Mouse (Mus musculus): ENCODE results near the gene Olig3. TPM values are rescaled to one million over a fixed set of nuclear protein-coding genes. Genes with fewer than 3 reads are reported as not detected.

Olig3 gene
- polyA plus RNA-seq, 1 experiment: not detected

DNA sequence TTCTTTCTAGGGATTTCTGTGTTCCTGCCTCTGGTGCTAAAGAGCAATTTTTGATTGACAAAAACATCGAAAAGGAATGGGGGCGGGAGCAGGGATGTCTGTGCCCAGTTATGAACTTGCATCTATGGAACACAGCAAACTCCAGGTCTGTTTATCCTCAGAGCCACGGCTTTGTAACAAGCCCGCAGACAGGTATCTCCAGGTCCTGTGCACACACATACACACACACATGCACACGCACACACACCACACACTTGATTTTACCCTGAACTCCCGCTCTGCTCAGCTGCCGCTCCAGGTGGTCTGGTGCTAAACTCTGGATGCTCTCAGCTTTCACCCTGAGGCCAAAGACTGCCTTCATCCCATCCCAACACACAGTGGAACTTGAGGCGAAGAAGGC lies 1.3 kb upstream of the Olig3 start:
- TF ChIP-seq GATA1 (IDR thresholded peaks at IDR 0.05; ENCODE audit: low read length): no peak

DNA sequence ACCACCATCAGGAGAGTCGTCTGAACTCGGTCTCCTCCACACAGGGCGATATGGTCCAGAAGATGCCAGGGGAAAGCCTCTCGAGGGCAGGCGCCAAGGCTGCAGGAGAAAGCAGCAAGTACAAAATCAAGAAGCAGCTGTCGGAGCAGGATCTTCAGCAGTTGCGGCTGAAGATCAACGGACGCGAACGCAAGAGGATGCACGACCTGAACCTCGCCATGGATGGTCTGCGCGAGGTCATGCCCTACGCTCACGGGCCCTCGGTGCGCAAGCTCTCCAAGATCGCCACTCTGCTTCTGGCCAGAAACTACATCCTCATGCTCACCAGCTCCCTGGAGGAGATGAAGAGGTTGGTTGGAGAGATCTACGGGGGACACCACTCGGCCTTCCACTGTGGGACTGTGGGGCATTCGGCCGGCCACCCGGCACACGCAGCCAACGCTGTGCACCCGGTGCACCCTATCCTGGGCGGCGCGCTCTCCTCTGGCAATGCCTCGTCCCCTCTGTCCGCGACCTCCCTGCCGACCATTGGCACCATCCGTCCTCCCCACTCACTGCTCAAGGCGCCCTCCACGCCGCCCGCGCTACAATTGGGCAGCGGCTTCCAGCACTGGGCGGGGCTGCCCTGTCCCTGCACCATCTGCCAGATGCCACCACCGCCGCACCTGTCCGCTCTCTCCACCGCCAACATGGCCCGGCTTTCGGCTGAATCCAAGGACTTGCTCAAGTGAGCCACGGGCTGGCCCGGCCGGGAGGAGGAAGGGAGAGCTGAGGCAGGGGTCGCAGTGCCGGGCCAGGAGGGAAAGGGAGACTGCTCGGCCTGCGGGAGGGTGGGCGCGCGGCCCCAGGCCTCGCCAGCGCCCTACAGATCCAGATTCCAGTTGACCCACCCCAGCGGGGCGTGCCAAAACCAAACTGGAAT lies 648 bp downstream of the Olig3 start:
- no peak for TF ChIP-seq GATA1 (IDR thresholded peaks at IDR 0.05; ENCODE audit: low read length)

DNA sequence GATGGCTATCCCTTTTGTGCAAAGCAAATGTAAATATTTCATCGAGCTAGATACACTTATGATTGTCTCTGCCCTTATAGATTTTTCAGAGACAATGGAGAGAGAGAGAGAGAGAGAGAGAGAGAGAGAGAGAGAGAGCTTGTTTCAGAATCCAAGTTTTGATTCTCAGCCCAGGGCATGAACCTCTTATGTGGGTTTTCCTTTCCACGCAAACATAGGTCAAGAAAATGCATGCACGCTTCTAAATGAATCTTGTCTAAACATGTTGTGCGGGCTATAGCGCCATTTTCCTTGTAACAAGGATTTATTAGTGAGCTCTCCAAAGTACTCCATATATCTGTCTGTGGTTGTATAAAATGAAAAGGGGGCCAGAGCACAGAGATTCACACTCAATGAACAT lies 1.5 kb downstream of the Olig3 start:
- TF ChIP-seq GATA1 (IDR thresholded peaks at IDR 0.05; ENCODE audit: low read length): no peak

DNA sequence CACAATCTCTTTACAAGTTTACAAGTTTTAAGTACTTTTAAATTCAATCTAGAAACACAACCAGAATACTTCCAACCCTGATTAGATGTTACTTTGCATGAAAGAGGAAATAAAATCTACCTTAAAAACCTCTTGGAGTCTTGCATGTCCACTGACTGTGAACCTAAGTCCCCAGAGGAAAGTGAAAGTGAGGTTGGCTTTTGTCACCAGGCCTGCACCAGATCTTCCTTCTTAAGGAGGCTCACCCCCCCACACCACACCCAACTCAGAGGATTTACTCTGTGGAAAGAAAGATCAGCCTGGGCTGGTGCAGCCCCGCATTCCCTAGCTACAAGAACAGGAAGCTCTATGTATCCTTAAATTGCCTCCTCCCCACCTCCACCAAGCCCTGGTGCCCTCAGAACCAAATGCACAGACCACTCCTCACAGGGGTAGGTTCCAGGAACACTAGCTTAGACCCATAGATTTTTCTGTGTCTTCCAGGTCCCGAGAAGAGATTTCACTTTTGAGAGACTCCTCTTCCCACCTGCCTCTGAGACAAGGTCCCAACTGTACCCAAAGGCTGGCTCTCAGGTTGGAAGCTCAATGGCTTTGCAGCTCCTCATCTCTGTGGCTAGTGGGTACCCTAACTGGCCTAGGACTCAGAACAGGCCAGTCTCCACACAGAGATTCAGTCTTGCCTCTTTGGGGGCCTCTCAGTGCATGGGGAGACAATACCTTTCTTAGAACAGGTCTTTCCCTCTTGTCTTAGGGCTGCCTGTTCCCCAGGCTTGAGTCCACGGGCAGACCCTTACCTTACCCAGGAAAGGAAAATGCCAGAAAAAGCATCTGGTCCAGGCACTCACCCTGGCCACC lies 4.3 kb downstream of the Olig3 start:
- no peak for TF ChIP-seq GATA1 (IDR thresholded peaks at IDR 0.05; ENCODE audit: low read length)

DNA sequence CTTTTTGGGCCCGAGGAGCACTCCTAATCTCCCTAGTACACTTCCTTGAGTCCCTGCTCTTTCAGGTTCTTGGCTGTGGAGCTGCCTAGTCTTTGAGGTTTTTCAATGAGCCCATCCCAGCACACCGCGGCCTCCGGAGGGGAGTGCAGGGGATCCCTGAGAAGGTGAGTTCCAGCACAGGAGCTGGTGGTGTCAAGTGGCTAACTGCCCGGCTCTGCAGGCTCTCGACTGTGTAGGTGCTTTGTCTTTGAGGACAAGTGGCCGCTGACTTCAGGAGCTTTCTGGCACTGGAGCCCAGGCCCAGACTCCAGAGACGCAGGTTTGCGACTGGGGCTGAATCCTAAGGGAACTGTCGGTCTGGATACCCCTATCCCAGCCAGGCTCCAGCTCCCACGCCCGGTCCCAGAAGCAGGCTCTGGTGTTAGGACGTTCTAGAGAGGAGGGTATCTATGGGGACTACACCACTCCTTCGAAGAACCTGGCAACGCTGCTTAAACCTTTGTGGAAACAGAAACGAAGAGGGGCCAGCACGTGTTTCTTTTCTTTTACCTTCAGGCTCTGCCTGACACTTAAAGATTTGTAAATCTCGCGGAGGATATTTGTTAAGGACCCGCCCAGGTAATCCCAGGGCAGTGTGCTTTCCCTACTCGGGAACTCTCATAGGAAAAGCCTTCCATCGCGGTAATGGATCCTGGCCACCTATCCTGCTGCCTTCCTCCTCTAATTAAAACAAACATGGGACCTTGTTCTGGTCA lies 5.4 kb downstream of the Olig3 start:
- no peak for TF ChIP-seq GATA1 (IDR thresholded peaks at IDR 0.05; ENCODE audit: low read length)

DNA sequence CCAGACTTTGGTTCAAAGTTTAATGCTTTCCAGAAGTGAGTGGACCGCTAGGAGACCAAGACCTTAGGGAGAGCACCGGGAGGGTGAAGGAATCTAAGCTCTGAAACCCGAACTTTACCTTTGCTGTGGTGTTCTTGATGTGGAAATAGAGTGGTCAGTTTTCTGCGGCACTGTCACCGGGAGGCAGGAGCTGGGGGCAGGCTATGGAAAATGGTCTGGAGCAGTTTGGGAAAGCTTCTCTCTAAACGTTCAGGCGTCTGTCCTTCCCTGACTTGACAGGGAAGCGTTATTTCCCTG lies 5.9 kb downstream of the Olig3 start:
- no peak for TF ChIP-seq GATA1 (IDR thresholded peaks at IDR 0.05; ENCODE audit: low read length)

DNA sequence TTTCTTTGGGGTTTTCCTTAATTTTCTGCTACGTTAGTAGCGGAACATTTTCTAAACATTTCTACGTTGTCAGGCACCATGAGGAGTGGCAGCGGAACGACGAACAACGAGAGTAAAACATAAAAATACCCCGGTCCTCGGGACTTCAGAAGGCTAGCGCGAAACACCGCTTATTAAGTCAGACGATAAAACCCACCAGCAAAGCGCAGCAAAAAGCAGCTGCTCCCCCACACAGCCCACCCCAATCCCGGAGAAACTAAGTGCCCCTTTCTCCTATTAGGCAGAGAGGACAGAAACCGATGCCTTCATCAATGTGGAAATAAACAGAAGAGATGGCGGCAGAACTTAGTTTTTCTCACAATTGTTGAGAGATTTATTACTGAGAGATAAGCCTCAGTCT lies 6.5 kb downstream of the Olig3 start:
- no peak for TF ChIP-seq GATA1 (IDR thresholded peaks at IDR 0.05; ENCODE audit: low read length)

DNA sequence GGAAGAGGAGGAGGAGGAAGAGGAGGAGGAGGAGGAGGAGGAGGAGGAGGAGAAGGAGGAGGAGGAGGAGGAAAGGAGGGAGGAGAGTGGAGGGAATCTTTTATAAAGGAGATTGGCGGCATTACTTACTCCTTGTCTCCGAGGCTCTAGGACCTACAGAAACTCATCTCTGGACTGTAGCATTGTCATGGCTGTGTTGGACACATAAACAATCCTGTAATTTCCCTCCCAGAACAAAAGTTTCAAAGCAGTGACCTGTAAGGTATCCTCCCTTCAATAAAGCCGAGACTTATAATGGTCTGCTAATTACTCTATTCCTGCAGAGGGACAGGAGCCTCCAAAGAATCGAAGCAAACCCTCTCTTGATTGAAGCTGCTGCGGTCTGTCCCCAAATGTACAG lies 7.0 kb downstream of the Olig3 start:
- no peak for TF ChIP-seq GATA1 (IDR thresholded peaks at IDR 0.05; ENCODE audit: low read length)

DNA sequence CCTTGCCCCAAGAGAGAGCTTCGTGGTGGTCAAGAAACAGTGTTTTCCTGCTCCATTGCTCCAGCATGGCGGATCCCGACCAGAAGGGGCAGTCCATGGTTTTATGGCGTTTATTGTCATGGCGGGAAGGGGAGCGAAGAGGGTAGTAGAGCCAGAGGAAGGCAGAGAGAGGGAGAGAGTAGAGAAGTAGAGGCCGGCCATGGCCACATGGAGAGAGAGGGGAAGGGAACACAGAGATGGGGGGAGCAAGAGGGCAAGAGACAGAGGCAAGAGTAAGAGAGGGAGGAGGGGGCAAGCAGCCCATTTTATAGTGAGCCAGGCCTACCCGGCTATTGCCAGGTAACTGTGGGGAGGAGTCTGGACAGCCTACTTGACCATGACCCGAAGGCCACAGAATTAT lies 12.8 kb downstream of the Olig3 start:
- no peak for TF ChIP-seq GATA1 (IDR thresholded peaks at IDR 0.05; ENCODE audit: low read length)

DNA sequence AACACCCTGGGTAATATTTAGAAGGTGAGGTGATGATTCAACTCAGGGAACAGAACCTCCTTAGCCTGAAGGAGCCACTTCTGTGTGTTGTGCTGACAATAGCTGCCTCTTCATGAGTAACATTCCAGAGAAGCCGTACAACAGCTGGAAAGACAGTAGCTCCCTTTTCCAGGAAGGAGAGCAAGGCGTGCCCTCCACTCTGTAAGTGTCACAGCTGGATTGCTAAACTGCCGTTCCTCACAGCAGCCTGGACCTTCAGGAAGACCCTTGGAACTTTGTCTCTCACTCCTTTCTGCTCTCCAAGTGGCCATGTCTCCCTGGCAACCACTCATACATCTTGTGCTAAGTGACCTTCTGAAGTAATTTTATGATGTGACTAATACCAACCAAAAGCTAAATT lies 13.8 kb downstream of the Olig3 start:
- no peak for TF ChIP-seq GATA1 (IDR thresholded peaks at IDR 0.05; ENCODE audit: low read length)

DNA sequence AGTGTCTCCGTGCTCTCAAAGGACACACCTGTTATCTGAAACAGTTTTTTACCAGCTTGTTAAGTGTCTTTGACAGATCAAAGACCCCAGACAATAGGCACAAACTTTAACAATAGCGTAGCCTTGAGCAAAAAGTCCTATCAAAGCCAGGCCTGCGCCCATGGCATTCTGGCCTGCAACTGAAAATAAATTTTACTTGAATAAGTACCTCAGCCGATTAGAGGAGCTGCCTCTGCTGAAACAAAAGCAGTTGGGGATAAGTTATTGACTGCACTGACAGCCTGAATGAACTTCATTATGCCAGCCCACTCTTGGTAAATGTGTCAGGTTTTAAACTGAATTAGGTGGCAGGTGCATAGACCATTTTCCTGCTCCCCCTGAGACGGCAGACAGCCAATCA lies 15.9 kb downstream of the Olig3 start:
- no peak for TF ChIP-seq GATA1 (IDR thresholded peaks at IDR 0.05; ENCODE audit: low read length)

DNA sequence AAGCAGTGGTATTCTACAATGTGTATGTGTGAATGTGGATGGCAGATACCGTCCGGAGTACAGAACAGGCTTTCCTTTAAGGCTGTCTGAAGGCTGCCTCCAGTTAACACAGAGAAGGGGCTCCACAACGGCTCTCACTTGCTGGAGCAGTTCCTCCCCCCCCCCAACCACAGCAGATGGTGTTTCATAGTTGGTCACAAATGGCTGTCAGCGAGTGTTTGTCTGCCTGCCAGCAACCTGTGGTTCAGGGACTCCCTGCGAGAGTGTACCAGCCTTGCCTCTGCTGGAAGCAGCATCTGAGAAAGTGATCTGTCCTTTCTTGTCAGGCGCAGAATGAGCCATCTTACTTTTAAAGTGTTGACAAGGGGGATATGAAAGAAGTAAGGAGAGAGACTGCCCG lies 17.5 kb downstream of the Olig3 start:
- TF ChIP-seq GATA1 (IDR thresholded peaks at IDR 0.05; ENCODE audit: low read length): no peak

DNA sequence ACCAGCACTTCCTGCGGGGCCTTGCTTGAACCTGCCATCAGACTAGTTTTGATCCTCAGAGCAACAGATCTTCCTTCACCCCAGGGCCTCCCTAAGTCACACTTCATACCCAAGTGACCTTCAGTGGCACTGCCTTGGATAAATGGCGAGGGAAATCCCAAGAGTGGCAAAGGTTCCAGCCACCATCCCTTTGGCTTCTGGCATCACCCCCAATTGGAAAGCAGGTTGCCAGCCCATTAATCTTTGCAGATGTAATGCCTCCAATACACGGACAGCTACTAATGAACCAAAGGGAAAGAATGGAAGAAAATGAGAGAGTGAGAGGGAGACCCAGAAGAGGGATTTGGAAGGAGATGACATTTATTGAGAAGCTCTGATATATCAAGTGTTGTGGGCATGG lies 18.0 kb downstream of the Olig3 start:
- TF ChIP-seq GATA1 (IDR thresholded peaks at IDR 0.05; ENCODE audit: low read length): no peak

DNA sequence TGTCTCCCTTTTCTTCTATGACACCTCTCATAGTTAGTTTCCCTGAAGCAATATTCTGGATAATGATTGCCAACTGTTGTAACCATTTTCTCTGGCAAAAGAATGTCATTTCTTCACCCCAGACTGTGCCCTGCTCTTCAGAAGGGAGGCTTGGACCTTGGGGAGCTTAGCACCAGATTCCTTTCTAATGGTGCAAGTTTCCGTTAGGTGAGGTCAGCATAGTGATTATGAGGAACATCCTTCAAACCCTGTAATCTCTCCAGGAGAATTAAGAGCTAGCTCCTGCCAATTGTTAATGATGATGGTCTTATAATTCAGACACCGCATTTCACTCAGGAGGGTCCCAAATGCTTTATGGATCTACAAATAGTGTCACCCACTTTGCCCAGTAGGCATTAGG lies 19.5 kb downstream of the Olig3 start:
- no peak for TF ChIP-seq GATA1 (IDR thresholded peaks at IDR 0.05; ENCODE audit: low read length)

DNA sequence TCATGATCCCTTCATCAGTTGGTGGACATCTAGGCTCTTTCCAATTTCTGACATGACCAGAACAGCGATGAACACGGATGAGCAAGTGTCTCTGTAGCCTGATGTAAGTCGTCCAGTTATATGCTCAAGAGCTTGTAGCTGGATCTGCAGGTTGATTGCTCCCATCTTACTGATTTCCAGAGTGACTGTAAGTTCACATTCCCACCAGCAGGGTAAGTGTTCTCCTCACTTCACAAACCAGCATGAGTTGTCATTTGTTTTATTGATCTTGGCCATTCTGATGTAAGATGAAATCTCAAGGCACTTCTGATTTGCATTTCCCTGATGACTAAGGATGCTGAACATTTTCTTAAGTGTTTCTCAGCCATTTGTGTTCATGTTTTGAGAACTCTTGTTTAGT lies 27.8 kb downstream of the Olig3 start:
- no peak for TF ChIP-seq GATA1 (IDR thresholded peaks at IDR 0.05; ENCODE audit: low read length)

DNA sequence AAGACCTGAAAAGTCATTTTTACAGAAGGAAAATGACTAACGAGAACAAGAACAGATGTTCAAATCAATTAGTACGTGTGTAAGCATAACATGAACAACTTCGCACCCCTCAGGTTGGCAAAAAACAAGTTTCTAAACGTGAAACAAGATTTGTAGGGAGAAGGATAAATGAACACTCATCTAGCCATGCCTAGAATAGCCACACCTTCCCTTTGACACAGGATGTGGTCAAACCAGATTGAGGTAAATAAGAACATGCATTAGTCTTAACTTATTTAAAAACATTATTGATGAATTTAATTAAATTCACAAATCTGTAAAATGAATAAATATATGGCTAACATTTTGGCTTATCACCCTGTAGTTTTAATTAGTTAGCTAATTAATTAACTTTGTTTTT lies 35.5 kb downstream of the Olig3 start:
- TF ChIP-seq GATA1 (IDR thresholded peaks at IDR 0.05; ENCODE audit: low read length): no peak

Measured in G1E-ER4 (cell line).